Mouse (Mus musculus) skeletal muscle tissue, adult 2 months (tissue): ENCODE measurements around the gene Olfr1189.
"Not testable (repeated sequence)": the region's sequence is repeated elsewhere in the genome, so short reads cannot be mapped to it uniquely, and the experiment has no call there.

Experiments
- DNase-seq: peaks from one replicate; pipeline ENCODE4 v3.0.0-alpha.2; 2012; ENCODE audit warnings: low read depth, low spot score

Gene Olfr1189

GRCm38 (mm10) chr2:88586154-88586553 is at the start of gene Olfr1189:
Olfr1189 (plus strand) TSS chr2:88586454.
- no peak for DNase-seq

GRCm38 (mm10) chr2:88556635-88557034 is 29.6 kb upstream of the Olfr1189 start, which contains the start of gene Olfr1188:
Olfr1188 (plus strand) TSS chr2:88556935.
- no peak for DNase-seq

GRCm38 (mm10) chr2:88572696-88573095 is 13.6 kb upstream of the Olfr1189 start:
- not testable (repeated sequence) for DNase-seq

- not testable (repeated sequence) for DNase-seq
Measured at GRCm38 (mm10) chr2:88640242-88640641, 54.0 kb downstream of the Olfr1189 start, which contains the start of gene Olfr1191-ps1. Olfr1191-ps1 (plus strand) TSS chr2:88640542.
